Mouse (Mus musculus) embryo, embryonic 10.5 days (tissue): ENCODE results near the gene Alg9.
A peak's percentile ranks its signal among the peaks of the same experiment; 100 is the strongest.
"Not testable (repeated sequence)": the region's sequence is repeated elsewhere in the genome, so short reads cannot be mapped to it uniquely, and the experiment has no call there.

Experiments used
- DNase-seq: peaks from one replicate; pipeline ENCODE4 v3.0.0-alpha.2; 2015; ENCODE audit warnings: low spot score

Gene Alg9

DNA sequence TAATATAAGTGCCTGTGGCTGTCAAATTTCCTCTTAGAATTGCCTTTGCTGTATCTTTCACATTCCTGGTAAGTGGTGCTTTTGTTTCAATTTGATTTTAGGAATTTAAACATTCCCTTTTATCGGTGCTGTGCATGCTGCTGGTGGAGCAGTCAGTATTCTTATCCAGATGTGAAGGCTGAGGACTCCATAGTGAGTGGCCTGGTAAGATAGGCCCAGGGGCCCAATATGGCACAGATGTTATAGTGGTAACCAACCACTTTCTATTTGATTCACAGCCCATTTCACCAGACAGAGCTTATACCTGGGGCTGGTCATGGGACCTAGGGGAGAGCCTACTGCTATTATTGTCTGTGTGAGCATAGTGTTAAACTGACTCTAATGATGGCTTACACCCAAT lies 41.7 kb downstream of the Alg9 start:
- no peak for DNase-seq

DNA sequence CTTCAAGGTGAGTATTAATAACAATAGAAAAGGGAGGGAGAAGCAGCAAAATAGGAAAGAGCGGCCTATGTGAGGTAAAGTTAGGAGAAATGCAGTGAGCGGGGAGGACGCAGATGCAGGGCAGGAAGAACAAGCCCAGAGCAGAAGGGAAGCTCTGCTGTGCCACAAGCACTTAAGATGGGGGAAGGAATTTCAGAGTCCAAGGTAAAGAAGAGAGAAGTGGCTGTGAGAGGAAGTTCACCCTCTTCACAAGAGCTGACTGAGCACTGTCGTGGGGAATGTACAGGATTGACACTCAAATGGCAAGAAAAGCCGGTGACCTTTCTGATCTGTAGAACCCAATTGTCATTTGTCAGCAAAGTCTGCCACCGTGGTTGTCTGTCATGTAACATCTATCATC lies 43.2 kb downstream of the Alg9 start:
- DNase-seq = no peak

DNA sequence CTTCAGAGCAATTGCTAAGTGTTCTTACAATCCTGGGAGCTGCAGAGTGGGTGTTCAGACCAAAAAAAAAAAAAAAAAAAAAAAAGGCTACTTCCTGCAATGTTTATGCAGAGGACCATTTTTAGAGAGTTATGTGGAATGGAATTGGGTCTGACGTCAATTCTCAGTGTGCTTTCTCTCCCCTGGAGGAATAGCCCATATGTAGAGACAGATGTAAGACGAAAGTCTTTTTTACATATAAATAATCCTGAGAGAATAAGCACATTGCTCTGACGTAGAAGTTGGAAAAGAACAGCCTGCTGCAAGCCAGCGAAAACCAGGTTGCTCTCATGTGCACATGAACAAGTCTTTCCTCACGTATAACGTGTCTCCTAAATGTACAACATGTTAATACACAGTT lies 44.9 kb downstream of the Alg9 start:
- DNase-seq = no peak

DNA sequence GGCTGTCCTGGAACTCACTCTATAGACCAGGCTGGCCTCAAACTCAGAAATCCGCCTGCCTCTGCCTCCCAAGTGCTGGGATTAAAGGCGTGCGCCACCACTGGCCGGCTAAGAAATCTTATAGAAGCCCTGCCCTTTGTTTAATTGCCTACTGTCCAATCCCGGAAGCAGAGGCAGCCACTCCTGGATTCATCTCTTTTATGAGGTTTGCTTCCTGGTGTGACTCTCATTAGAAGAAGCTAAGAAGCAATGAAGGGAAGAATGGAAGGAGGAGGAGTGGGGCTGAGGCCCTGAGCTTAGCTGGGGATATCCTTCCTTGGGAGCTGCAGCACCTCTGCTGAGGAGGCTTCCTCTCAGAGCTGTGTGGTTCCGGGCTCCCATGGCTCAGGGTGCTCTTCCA lies 46.8 kb downstream of the Alg9 start:
- no peak for DNase-seq

DNA sequence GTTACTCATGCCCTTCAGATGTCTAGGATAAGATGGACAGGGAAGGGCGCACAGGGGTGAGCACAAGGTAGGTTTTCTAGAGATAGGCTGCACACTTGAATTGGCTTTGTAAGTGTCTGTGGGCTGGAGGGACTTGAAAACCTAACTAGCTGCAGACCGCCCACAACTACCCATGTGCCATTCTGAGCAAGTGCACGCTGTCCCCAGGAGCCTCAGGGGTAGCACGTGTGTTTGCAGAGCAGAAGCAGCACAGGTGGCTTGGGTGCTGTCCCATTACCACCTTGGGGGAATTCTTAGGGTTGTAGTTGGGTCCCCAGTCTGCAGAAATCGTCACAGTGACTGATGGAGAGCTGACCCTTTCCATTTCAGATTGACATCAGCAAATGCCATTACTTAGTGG lies 47.4 kb downstream of the Alg9 start:
- DNase-seq = no peak

DNA sequence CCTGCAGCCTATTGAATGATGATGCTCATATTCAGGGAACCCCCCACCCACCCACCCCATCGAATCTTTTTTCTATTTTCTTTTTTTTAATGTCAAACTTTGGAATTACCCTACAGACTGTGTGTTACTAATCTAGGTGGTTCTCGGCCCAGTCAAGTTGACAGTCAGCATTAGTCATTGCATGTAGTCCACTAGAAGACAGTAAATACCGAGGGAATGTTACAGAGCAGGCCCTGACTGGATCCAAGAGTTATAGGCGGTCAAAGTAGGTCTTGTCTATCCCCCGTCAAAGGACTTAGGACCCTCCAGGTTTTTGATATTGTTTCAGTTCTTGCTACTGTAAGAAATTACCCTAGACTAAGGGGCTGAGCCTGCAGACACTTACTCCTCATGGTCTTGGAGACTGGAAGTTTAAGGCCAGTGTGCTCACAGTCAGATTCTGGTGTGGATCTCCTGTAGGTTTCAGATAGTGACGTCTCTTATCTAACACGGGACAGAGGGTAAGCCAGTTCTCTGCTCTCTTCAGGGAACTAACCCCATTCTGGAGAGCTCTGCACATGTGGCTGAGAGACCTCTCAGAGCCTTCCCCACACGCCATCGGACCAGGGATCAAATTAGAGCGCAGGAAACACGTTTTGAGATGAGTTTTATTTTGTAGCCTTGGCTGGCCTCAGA lies 49.1 kb downstream of the Alg9 start:
- no peak for DNase-seq

DNA sequence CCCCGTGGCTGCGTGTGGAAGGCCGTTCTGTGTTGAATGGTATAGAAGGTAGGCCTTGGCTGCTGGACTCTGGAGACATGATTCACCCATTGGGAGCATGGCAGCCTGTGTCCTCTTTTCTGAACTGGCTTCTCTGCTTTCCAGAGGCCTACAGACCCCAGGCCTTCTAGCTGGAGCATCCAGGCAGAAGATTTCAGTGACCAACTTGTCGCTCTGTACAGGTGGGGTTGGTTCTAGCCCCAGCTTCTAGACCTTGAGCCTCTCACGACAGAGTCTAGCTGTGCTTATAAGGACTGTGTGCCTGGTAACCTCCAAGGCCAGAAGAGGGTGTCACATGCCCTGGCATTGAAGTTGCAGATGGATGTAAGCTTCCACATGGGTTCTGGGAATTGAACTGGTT lies 56.7 kb downstream of the Alg9 start:
- DNase-seq = no peak

DNA sequence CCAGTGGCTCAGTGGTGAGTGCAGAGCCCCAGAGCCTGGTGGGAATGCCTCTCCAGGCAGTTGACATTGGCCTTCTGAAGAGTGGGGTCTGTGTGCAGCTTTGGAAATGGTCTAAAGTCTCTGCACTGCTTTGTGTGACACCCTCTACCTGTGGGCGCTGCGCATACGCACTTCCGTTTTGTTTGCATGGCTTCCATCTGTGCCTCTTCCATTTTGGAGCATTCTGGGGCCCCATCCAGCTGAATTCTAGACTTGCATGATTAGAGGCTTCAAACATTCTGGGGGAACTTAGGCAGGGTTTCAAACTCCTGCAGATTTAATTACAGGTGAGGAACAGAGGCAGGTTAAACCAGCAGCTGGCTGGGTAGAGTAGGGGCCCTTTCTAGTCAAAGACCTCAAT lies 57.3 kb downstream of the Alg9 start:
- DNase-seq = no peak

DNA sequence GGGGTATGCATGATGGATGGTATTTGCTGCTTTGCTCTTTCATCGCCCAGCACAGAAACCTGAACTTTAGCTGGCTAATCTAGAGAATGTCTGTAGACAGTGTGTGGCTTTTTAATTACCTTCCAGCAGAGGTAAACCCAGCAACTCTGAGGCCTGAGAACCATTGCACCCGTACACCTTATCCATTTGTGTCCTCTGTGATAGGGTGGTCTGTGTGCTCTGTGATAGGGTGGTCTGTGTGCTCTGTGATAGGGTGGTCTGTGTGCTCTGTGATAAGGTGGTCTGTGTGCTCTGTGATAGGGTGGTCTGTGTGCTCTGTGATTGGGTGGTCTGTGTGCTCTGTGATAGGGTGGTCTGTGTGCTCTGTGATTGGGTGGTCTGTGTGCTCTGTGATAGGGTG lies 57.8 kb downstream of the Alg9 start:
- not testable (repeated sequence) for DNase-seq

DNA sequence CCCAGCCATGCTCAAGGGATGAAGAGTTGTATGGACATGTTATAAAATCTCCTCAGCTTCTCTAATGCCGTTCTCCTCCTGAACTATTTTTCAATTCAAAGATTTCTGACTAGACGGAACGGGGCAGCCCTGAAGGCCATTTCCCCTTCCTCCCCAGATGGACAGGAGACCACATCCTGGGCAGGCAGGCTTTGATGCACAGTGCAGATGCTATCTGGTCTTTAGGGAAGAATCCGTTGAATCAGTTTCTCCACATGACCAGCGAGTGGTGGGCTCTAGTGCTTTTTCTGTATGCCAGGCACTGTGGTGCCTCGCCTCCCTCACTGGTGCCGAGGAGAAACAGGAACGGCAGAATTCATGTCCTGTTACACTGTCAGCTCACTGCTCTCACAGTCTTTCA lies 59.0 kb downstream of the Alg9 start:
- no peak for DNase-seq

DNA sequence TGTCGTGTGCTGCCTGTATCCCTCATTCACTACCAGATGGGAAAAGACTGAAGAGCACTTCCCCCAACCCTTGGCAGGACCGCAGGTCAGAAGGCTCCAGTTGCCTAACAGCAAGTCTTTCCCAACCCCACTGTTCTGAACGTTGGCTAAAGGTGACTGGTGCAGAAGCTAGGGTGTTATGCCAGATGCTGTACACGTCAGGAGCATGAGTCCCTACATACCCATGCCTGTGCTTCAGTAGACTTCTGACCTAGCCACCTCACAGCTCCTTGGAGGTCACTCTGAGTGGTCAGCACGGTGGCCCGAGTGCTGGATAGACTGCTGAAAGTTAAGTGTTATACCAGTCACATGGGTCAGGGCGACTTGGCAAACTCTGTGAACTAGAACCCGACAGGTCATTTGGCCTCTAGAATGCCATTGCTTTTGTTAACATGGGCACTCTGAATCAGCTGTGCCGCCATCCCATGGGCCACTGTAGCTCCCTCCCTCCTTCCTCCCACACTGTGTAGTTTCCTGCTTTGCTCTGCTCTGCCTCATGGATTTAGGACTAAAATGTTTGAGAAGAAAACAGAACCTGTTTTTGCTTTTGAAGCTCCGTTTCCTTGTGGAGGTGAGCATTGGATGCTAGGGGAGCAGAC lies 60.4 kb downstream of the Alg9 start:
- no peak for DNase-seq

DNA sequence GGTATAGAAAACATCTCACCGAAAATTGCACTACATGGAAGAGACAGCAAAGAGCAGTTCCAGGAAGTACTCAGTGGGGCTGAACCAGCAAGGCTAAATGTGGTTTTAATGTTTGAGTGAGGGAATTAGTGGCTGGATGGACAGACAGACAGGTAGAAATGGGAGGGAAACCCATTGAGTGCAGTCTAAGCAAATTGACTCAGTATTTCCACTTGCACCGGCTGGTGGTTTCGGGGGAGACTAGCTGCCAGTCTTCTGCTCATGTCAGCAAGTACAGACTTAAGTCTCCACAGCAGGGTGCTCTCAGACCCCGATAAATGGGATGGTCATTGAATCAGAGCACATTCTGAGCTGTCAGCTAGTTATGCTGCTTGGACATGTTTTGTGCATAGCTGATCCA lies 61.3 kb downstream of the Alg9 start:
- DNase-seq = no peak

DNA sequence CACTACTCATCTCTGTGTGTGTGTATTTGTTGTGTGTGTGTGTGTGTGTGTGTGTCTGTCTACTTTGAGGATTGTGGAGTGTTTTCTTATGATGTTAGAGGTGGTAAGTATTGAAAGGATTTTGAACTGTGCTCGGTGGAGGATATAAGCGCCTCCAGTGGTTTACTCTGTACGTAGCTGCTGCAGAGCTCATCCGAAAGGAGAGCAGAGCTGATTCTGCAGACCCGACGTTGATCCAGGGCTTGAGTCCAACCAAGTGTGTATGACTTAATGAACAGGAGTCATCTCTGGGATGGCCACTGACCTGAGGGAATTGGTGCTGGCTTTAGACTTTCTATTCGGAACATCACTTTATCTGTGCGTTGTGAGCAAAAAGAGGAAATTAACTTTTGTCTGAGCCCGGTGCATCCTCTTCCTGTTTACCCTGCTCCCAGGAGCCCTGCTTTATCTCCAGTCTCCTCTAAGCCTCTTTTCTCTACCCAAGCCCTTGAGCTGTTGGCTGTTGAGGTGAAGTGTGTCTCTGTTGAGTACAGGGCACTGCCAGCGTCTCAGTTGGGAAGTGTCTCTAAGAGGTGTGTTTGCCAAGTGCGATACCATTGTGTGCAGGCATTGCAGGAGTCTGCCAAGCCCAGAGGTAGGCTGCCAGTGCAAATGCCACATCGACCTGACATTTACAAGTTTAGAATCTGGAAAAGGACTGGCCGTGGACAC lies 66.4 kb downstream of the Alg9 start:
- DNase-seq = no peak

DNA sequence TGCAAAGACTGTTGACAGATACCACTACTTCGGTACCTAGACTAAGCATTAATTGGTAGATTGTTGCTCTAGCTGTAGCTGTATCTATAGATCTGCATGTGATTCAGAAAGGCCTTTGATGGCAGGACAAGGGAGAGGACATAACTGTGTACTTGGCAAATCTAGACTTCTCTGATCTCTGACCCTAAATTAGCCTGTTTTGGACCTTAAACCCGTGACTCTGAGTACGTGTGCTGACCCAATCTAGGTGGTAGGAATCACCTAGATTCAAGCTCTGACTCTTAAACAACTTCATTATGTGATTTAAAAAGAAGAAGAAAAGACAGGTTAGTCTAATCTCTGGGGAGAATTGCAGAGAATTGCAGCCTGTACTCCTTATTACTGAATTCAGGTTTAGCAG lies 70.3 kb downstream of the Alg9 start, which contains the start of gene Ppp2r1b:
TSS of gene Ppp2r1b (plus strand) at position 221 of the 400 bp plus-strand sequence.
- DNase-seq = no peak

DNA sequence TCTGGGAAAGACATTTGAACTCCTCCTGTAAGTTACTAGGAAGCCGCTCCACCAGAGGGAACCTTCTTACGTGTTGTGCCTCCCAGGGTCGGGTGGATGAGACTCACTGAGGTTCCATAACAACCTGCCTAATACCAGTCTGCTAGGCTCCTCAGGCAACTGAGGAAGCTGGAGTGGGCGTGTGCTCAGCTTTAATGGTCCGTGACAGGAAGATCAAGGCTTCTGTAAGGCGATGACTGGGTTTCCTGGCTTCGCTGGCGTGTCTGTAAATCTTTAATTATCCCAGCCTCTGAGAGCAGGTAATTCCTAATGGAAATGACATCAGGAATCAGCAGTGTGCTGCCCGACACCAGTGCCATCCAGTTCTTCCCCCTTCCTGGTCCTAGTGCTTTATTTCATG lies 70.7 kb downstream of the Alg9 start:
- DNase-seq = peak; percentile 15

DNA sequence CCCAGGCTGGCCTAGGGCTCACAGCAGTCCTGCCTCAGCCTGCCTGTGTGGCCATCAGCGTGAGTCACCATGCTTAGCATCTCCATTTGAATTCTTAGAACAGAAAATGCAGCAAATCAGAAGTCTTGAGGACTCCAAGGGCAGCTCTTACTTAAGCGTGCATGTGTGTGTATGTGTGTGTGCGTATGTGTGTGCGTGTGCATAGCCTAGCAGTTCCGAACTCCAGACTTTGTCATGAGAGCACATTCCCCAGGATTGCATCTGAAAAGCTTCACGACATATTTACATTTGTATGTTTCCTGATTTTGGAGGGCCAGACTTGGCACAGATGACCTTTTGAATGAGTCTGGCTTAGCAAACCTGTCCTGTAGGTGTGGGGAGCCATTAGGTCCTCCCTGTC lies 72.3 kb downstream of the Alg9 start:
- DNase-seq = no peak

DNA sequence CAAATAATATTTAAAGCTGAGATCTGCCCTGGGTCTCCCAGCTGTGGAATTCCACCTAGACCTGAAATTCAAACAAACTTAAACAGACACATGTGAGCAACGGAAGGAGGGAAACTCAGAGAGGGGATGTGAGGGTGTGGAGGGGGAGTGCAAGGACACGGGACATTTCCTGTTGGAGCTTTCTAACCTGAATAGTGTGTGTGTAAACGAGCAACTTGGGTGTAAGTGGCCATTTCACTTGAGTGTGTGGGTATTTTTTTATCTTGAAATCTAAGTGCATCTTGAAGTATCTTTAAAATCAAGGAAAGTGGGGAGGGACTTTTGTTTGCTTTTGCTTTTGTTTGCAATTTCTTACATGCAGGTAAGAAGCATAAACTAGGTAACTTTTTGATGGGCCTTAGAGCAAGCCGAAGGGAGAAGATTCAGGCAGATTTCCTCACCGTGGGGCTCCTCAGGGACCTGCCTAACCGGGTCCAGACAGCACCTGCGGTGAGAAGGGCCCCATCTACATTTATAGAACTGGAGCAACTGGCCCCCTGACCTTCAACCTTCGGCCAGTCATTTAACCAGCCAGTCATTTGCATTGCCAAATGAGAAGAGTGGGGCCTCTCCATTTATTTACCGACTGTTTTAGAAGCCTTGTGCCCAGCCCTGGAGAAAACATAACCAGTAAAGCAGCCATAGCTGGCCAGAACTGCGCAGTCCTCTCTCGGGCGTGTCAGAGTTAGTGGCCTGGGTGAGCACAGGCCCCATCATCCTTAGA lies 73.0 kb downstream of the Alg9 start:
- no peak for DNase-seq

DNA sequence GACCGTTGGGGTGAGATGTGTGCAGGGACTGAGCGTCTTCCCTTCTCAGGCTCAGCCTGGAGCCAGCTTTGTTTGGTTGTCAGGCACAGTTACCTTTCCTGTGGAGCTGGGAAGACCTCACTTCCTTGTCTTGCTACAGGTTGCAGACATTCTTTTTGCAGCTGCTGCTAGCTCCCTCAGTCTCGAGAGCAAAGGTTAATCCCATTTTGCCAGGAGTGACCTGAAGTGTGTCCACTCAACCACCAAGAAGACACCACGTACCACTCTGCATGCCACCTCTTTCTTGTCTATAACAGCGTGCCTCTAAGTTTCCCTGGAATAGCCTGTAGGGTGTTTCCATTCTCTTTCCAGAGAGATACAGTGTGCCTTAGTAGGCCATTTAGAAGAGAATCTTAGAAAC lies 74.0 kb downstream of the Alg9 start:
- no peak for DNase-seq

DNA sequence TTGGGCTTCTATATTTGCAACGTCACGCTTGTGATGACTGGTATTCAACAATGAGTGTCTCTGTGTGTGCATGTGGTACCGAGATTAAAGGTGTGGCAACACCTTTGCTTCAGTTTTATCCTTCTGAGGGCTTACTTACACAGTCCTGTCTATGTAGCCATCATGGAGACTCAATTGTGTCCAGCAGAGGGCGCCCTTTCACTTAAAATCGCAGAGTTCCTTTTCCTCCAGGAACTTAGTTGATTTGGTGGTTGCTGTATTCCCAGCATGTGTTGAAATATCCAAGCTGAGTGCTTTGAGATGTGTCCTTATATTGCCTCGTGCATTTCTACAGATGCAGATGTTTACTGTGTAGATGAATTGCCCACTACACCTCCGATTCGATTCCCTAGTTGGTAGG lies 74.4 kb downstream of the Alg9 start:
- peak; percentile 97 for DNase-seq

DNA sequence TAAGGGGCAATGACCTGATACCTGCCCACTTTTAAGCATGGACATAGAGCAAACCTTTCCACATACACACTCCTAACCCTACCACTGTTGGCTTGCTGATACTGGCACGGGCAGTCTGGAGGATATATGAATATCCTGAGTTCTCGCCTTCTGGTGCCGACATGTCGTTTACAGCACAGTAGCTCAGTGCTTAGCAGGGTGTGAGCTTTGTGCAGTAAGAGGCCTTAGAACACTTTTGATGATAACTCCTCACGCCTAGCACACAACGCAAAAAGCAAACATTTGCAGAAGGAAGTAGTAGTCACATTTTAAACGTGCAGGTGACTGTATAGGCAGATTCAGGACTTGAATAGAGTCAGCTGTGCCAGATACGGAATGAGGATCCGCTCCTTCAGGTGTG lies 74.9 kb downstream of the Alg9 start:
- no peak for DNase-seq

DNA sequence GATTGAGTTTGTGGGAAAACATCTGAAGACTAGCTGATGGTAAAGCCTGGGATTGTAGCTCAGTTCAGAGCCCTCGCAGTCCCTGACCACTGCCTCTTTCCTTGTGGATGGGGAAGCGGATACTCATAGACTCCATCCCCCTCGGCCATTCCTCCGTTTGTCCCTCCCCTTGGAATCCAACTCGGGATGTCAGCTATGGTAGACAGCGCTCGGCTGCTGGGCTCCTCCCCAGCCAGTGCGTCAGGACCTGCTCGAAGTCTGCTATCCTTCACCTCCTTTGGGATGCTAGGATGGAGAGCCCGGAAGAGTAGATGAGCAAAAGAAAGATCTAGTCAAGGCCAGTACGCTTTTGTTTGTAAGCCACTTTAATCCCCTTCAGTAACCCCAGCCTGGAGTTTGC lies 75.5 kb downstream of the Alg9 start:
- DNase-seq = no peak

DNA sequence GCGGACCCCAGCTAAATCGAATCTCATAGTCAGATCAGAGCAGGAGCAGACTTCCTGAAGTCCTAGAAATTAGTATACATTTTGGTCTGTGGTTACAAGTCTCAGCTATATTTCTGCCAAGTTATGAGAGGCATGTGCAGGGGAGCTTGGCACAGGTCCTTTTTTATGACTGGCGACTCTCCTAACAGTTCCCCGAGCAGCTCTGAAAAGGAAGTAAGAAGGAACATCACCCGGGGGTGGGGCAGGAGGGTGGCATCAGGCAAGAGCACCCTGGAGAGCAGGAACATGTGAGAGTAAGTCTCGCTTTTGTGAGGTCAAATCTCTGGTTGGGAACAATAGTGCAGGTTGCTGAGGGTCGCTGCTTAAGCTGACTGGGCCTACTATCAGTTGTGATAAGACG lies 75.9 kb downstream of the Alg9 start:
- DNase-seq = no peak
